Mouse (Mus musculus) hindbrain, embryonic 11.5 days (tissue): ENCODE results near the gene Rep15. TPM values are rescaled to one million over a fixed set of nuclear protein-coding genes. Genes with fewer than 3 reads are reported as not detected.

Experiments
- ATAC-seq: fragments of 200-750 bp; cut with Nextera tagmentation; 2 replicates; pipeline ENCODE4 v1.8.0; 2017; ENCODE audit warnings: mild to moderate bottlenecking, moderate TSS enrichment, moderate library complexity; ENCODE audit not compliant: low FRiP score
- DNase-seq: peaks from one replicate; pipeline ENCODE4 v3.0.0-alpha.2; 2015; ENCODE audit warnings: low spot score
- H3K27ac ChIP-seq: fragments of 300-500 bp; sonication (generic); 2 replicates; pipeline ENCODE4 v1.5.1; 2014; ENCODE audit warnings: mild to moderate bottlenecking, low read depth, low read length
- H3K27me3 ChIP-seq: fragments of 300-500 bp; sonication (generic); 2 replicates; pipeline ENCODE4 v1.6.1; 2014; ENCODE audit warnings: mild to moderate bottlenecking, low read length, moderate library complexity, mixed read lengths; ENCODE audit not compliant: control insufficient read depth, insufficient read depth
- H3K36me3 ChIP-seq: fragments of 300-500 bp; sonication (generic); 2 replicates; pipeline ENCODE4 v1.6.1; 2014; ENCODE audit warnings: mild to moderate bottlenecking, low read length, moderate library complexity, mixed read lengths; ENCODE audit not compliant: control insufficient read depth, insufficient read depth
- H3K4me1 ChIP-seq: fragments of 300-500 bp; sonication (generic); replicated peaks from 2 replicates; pipeline ENCODE4 v1.6.1; 2014; ENCODE audit warnings: low read length, mixed read lengths; ENCODE audit not compliant: control insufficient read depth, insufficient read depth
- H3K4me2 ChIP-seq: fragments of 300-500 bp; sonication (generic); replicated peaks from 2 replicates; pipeline ENCODE4 v1.6.1; 2014; ENCODE audit warnings: mild to moderate bottlenecking, low read depth, low read length
- H3K4me3 ChIP-seq: fragments of 300-500 bp; sonication (generic); 2 replicates; pipeline ENCODE4 v1.5.1; 2014; ENCODE audit warnings: low read depth, low read length
- H3K9ac ChIP-seq: fragments of 300-500 bp; sonication (generic); 2 replicates; pipeline ENCODE4 v1.6.1; 2014; ENCODE audit warnings: low read depth, low read length
- H3K9me3 ChIP-seq: fragments of 300-500 bp; sonication (generic); 2 replicates; pipeline ENCODE4 v1.6.1; 2016; ENCODE audit warnings: low read length; ENCODE audit not compliant: control insufficient read depth
- WGBS: fragments of 180-500 bp; shearing (Covaris S2); extraction: QIAGEN DNeasy Blood & Tissue Kit; methylation state at CpG from one replicate; pipeline ENCODE4 v1.1.7; 2014; 5-methylcytosine and 5-hydroxymethylcytosine counted together
- polyA plus RNA-seq: library from polyadenylated mRNA; unstranded; fragments of >200 nt; fragmentation: Nextera tagmentation; extraction: Ambion mirVana; gene quantifications from 2 replicates; pipeline ENCODE4 v1.2.1, GENCODE M21; 2014

Rep15 gene
- polyA plus RNA-seq, 1 experiment from 2014 or later: 0.46 TPM

DNA sequence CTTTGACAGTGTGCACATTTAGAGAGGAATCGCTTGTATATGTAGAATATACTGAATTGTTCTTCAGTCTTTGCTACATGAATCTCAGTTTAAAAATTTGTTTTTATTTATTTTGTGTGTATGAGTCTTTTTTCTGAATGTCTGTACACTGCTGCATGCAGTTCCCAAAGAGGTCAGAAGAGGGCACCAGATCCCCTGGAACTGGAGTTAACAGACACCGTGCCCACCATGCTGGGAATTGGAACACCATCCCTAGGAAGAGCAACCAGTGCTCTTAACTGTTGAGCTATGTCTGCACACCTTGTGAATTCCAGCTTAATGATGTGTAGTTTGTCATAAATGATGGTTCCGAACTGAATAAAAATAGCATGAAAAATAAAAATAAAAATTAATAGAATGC, 24.2 kb upstream of the Rep15 start:
- no peak overlapping the region for H3K27ac ChIP-seq
- no peak overlapping the region for H3K4me3 ChIP-seq
- DNase-seq: peak; percentile 77
- H3K36me3 ChIP-seq: no peaks in the 10 kb centered on the region
- no peaks in the 10 kb centered on the region for H3K27me3 ChIP-seq
- no peaks in the 10 kb centered on the region for H3K9me3 ChIP-seq
- WGBS: 59% methylated on average over 3 of the region's 3 CpGs
- no peak overlapping the region for H3K4me2 ChIP-seq
- no peak overlapping the region for H3K9ac ChIP-seq
- no peak for ATAC-seq
- H3K4me1 ChIP-seq: no peaks in the 10 kb centered on the region

DNA sequence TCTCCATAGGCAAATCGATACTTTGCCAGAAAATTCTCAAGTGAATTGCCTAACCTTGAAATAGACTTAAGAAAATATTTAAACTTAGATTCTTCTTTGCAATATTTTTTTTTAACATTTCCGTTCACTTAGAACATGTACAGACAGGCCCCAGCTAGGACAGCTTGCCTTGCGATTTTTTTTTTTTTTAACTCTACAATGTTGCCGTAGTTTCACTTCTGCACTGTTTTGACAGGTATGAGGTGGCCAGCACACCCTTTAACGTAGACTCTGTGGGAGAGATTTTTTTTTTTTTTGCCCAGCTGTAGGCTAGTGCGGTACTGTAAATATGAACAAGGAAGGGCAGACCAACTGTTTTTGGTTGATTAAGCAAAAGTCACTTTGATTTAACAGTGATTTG, 22.0 kb upstream of the Rep15 start:
- ATAC-seq (no peak), DNase-seq (no peak)
- Histone ChIP-seq H3K4me1 (no peaks in the 10 kb centered on the region), H3K36me3 (no peaks in the 10 kb centered on the region), H3K4me2 (no peak overlapping the region), H3K9ac (no peak overlapping the region), H3K27me3 (no peaks in the 10 kb centered on the region), H3K27ac (no peak overlapping the region), H3K4me3 (no peak overlapping the region), H3K9me3 (no peaks in the 10 kb centered on the region)
- WGBS: 88% methylated on average over 6 of the region's 6 CpGs

DNA sequence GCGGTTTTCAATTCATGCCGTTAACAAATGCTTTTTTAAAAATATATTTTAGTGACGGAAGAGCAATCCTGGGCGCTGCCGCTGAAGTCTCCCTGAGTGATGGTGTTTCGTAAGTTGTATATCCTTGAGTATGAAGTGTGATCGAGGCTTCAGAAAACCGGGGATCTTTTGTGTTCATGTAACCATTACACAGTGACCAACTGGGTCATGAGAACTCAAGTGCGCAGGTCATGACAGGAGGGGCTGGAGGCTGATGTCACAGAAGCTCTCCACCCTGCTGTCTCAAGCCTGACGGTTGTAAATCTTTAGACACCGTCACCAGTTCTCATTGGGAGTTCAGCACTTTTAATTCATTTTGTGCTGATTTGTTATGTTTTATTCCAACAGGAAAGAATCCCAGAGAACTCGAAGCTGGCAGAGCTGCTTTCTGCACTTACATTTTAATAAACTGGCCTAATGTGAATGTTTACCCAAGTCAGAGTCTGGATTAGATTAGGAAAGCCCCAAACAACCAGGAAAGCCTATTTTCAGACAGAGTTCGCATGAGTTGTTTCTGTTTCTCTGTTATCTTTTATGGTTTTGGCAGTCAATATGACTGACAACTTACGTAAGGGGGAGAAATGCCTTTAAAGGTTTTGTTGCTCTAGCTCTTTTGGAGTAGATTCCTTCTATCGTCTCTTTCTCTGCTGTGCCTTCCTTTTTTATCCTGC, 21.4 kb upstream of the Rep15 start:
- H3K36me3 ChIP-seq: no peaks in the 10 kb centered on the region
- ATAC-seq (no peak), DNase-seq (no peak)
- no peaks in the 10 kb centered on the region for H3K9me3 ChIP-seq
- 91% methylated on average over 15 of the region's 15 CpGs for WGBS
- no peaks in the 10 kb centered on the region for H3K27me3 ChIP-seq
- no peak overlapping the region for H3K27ac ChIP-seq
- H3K4me2 ChIP-seq: no peak overlapping the region
- no peaks in the 10 kb centered on the region for H3K4me1 ChIP-seq
- no peak overlapping the region for H3K9ac ChIP-seq
- H3K4me3 ChIP-seq: no peak overlapping the region

DNA sequence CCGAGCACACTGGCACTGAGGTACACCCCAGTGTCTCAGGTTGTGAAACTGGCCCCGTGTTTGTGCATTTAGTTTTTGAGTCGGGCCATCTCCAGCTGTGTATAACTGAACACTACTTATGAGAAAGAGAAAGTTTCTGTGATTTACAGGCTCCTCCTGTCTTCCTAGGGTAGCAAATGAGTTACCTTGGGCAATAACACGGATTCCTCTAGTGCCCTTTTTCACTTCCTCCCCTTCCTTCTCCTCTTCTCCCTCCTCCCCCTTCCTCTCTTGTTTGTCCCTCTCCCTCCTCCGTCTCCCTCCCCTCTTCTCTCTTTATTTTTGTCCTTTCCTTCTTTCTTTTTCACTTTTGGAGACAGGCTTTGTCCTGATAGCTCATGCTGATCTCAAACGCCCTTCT, 20.8 kb upstream of the Rep15 start:
- Histone ChIP-seq H3K4me2 (no peak overlapping the region), H3K9ac (no peak overlapping the region), H3K4me3 (no peak overlapping the region), H3K9me3 (no peaks in the 10 kb centered on the region), H3K4me1 (no peaks in the 10 kb centered on the region), H3K27me3 (no peaks in the 10 kb centered on the region), H3K36me3 (no peaks in the 10 kb centered on the region), H3K27ac (no peak overlapping the region)
- DNase-seq (no peak), ATAC-seq (no peak)
- 70% methylated on average over 6 of the region's 6 CpGs for WGBS

DNA sequence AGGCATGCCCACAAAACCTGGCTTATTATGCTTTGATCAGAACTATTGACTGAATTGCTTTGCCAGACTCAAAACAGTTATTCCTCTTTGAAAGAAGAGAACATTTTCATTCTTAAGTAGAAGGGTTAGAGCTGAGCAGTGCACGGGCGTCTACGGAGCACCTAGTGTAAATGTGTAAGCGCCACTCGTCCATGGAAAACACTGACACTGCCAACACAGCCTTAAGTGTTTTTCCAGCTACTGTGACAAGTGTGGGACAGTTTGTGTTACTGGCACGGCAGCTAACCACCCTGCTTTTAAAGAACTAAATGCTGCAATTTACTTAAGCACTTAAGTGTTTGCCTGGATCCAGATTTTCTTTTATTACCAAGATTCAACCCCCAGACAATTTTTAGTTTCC, 20.4 kb upstream of the Rep15 start:
- no peak overlapping the region for H3K9ac ChIP-seq
- WGBS: 81% methylated on average over 6 of the region's 6 CpGs
- no peak for DNase-seq

DNA sequence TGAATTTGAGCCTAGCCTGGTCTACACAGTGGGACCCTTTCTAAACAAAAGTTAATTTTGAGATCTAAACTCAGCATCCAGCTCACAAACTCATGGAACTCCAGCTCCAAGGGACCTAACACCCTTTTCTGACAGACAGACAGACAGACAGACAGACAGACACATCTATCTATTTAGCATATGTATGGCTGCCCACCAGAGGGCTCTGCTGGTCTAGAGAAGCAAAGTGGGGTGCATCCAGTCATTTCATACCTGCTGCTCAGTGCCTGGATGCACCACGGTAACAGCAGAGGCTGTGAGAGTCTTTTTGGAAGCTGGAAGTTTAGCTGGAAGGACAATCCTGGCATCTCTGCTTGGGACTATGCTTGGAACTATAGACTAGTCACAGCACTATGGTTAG, 18.8 kb upstream of the Rep15 start:
- no peaks in the 10 kb centered on the region for H3K27me3 ChIP-seq
- H3K27ac ChIP-seq: no peak overlapping the region
- H3K4me1 ChIP-seq: no peaks in the 10 kb centered on the region
- WGBS: 86% methylated on average over 1 of the region's 1 CpGs
- no peaks in the 10 kb centered on the region for H3K36me3 ChIP-seq
- H3K9me3 ChIP-seq: no peaks in the 10 kb centered on the region
- H3K4me2 ChIP-seq: no peak overlapping the region
- ATAC-seq (no peak), DNase-seq (no peak)
- no peak overlapping the region for H3K9ac ChIP-seq
- H3K4me3 ChIP-seq: no peak overlapping the region

More for the DNA sequence above, 20.4 kb upstream of the Rep15 start:
- Histone ChIP-seq H3K4me2 (no peak overlapping the region), H3K27ac (no peak overlapping the region), H3K27me3 (no peaks in the 10 kb centered on the region), H3K9me3 (no peaks in the 10 kb centered on the region), H3K36me3 (no peaks in the 10 kb centered on the region), H3K4me1 (no peaks in the 10 kb centered on the region), H3K4me3 (no peak overlapping the region)
- ATAC-seq: no peak

DNA sequence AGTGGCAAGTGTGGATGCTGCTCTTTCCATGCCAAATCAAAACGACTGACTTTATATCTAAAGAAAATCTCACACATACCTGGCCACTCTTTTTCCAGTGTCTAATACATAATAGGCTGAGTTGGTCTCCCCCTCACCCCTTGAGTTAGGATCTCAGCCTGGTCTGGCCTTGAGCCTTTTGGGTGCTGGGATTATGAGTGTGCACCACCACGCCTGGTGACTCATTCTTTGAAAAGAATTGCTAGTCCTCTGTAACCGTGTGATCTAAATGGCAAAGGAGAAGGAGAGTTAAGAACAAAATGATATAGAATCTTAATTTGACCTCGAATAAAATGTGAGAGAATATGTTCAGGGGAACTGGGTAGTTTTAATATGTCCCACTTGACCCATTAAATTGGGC, 14.5 kb upstream of the Rep15 start:
- Histone ChIP-seq H3K4me2 (no peak overlapping the region), H3K27ac (no peak overlapping the region), H3K4me1 (no peaks in the 10 kb centered on the region), H3K4me3 (no peak overlapping the region), H3K9me3 (no peaks in the 10 kb centered on the region), H3K27me3 (no peaks in the 10 kb centered on the region), H3K9ac (no peak overlapping the region), H3K36me3 (no peaks in the 10 kb centered on the region)
- ATAC-seq (no peak), DNase-seq (no peak)
- 84% methylated on average over 4 of the region's 4 CpGs for WGBS

DNA sequence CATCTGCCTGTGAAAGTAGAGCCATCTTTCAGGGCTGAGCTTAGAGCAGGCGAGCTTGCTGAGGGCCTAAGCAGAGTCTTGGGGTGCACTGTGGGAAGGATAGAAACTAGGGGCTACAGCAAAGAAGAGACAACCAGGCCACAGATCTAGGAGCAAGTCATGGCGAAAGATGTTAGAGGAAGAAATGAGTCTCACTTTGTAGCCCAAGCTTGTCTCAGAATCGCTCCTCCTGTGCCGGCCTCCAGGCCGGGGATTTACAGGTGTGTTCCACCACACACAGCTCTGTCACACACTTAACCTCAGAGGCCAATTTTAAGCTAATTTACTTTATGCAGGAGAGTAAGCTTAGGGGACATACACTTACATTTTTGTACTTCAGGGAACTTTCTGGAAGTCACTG, 14.0 kb upstream of the Rep15 start:
- H3K4me2 ChIP-seq: no peak overlapping the region
- H3K27ac ChIP-seq: no peak overlapping the region
- H3K36me3 ChIP-seq: no peaks in the 10 kb centered on the region
- H3K9me3 ChIP-seq: no peaks in the 10 kb centered on the region
- no peak overlapping the region for H3K9ac ChIP-seq
- H3K4me3 ChIP-seq: no peak overlapping the region
- no peaks in the 10 kb centered on the region for H3K4me1 ChIP-seq
- H3K27me3 ChIP-seq: no peaks in the 10 kb centered on the region
- DNase-seq (no peak), ATAC-seq (no peak)
- WGBS: 94% methylated on average over 5 of the region's 5 CpGs

DNA sequence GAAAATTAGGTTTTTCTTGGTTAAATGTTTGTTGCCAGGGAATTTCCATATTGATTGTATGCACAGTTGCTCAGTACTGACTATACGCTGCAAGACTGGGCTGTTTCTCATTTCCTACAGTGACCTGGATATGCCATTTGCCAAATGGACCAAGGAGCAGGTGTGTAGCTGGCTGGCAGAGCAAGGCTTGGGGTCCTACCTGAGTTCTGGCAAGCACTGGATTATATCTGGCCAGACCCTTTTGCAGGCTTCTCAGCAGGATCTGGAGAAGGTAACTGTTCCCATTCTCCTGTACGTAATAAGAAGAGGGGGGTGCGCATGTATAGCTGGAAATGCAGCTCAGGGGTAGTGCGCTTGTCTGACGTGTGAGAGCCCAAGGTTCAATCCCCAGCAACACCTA, 11.2 kb upstream of the Rep15 start:
- Histone ChIP-seq H3K36me3 (no peaks in the 10 kb centered on the region), H3K9ac (no peak overlapping the region), H3K9me3 (no peaks in the 10 kb centered on the region), H3K4me3 (no peak overlapping the region), H3K27ac (no peak overlapping the region), H3K27me3 (no peaks in the 10 kb centered on the region), H3K4me1 (no peaks in the 10 kb centered on the region), H3K4me2 (no peak overlapping the region)
- DNase-seq (no peak), ATAC-seq (no peak)
- WGBS: 94% methylated on average over 5 of the region's 5 CpGs
